Mouse (Mus musculus) neural tube, embryonic 12.5 days (tissue): ENCODE results near the gene Gatd1. TPM values are rescaled to one million over a fixed set of nuclear protein-coding genes. Genes with fewer than 3 reads are reported as not detected.

Experiments used
- ATAC-seq: fragments of 200-750 bp; cut with Nextera tagmentation; 2 replicates; pipeline ENCODE4 v1.8.0; 2017; ENCODE audit warnings: low read depth, mild to moderate bottlenecking, moderate TSS enrichment, moderate library complexity; ENCODE audit not compliant: low FRiP score
- H3K27ac ChIP-seq: fragments of 300-500 bp; sonication (generic); 2 replicates; pipeline ENCODE4 v1.5.1; 2016
- H3K27me3 ChIP-seq: fragments of 300-500 bp; sonication (generic); replicated peaks from 2 replicates; pipeline ENCODE4 v1.6.1; 2016; ENCODE audit warnings: mild to moderate bottlenecking
- H3K36me3 ChIP-seq: fragments of 300-500 bp; sonication (generic); 2 replicates; pipeline ENCODE4 v1.6.1; 2016; ENCODE audit warnings: mild to moderate bottlenecking
- H3K4me1 ChIP-seq: fragments of 300-500 bp; sonication (generic); 2 replicates; pipeline ENCODE4 v1.6.1; 2016
- H3K4me2 ChIP-seq: fragments of 300-500 bp; sonication (generic); replicated peaks from 2 replicates; pipeline ENCODE4 v1.6.1; 2016; ENCODE audit warnings: mild to moderate bottlenecking
- H3K4me3 ChIP-seq: fragments of 300-500 bp; sonication (generic); 2 replicates; pipeline ENCODE4 v1.5.1; 2016
- H3K9ac ChIP-seq: fragments of 300-500 bp; sonication (generic); 2 replicates; pipeline ENCODE4 v1.6.1; 2016; ENCODE audit warnings: mild to moderate bottlenecking
- H3K9me3 ChIP-seq: fragments of 300-500 bp; sonication (generic); 2 replicates; pipeline ENCODE4 v1.6.1; 2016; ENCODE audit warnings: mild to moderate bottlenecking
- WGBS: fragments of 180-500 bp; shearing (Covaris S2); methylation state at CpG from one replicate; pipeline ENCODE4 v1.1.7; 2016; 5-methylcytosine and 5-hydroxymethylcytosine counted together
- polyA plus RNA-seq: library from polyadenylated mRNA; unstranded; fragments of >200 nt; fragmentation: Nextera tagmentation; extraction: Ambion mirVana; gene quantifications from 2 replicates; pipeline ENCODE4 v1.2.1, GENCODE M21; 2016

Gatd1 gene
- polyA plus RNA-seq, 1 experiment from 2014 or later = 50.5 TPM

DNA sequence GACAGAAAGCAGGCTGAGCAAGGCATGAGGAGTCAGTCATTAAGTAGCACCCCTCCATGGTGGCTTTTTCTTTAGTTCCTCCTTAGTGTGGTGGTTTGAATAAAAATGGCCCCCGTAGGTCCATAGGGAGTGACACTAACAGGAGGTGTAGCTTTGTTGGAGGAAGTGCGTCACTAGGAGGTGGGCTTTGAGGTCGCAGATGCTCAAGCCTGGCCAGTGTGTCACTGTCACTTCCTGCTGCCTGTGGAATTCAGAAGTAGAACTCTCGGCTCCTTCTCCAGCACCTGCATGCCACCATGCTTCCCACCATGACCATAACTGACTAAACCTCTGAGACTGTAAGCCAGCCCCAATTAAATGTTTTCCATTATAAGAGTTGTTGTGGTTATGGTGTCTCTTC lies 46.6 kb downstream of the Gatd1 start:
- Histone ChIP-seq H3K27ac (no peak overlapping the region), H3K9ac (no peak overlapping the region), H3K4me1 (no peaks in the 10 kb centered on the region), H3K27me3 (peaks cover 5% of the 10 kb centered on the region), H3K4me3 (no peak overlapping the region), H3K36me3 (no peaks in the 10 kb centered on the region), H3K4me2 (no peak overlapping the region), H3K9me3 (no peaks in the 10 kb centered on the region)
- no peak for ATAC-seq
- 79% methylated on average over 4 of the region's 4 CpGs for WGBS

DNA sequence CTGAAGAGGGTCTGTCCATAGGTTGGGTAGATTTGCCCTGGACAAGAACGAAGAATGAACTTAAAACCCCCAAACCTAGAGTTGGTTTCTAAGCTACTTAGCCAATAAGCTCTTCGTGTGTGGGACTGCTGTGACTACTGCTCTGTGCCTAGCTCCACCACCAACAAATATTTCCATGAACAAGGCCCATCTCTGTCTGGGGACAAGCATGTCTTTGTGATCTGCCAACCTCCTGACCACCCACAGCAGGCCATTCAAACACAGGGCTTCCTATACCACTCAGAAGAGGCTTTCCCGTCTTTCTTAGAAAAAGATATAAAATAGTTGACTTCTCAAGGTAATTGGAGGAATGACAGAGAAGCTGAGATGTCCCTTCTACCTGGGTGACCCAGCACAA lies 48.9 kb downstream of the Gatd1 start:
- ATAC-seq = no peak
- H3K9me3 ChIP-seq = no peaks in the 10 kb centered on the region
- 69% methylated on average over 3 of the region's 3 CpGs for WGBS
- H3K27ac ChIP-seq = no peak overlapping the region
- H3K9ac ChIP-seq = no peak overlapping the region
- H3K27me3 ChIP-seq = peaks cover 21% of the 10 kb centered on the region
- H3K4me2 ChIP-seq = no peak overlapping the region
- no peak overlapping the region for H3K4me3 ChIP-seq
- no peaks in the 10 kb centered on the region for H3K4me1 ChIP-seq
- no peaks in the 10 kb centered on the region for H3K36me3 ChIP-seq

DNA sequence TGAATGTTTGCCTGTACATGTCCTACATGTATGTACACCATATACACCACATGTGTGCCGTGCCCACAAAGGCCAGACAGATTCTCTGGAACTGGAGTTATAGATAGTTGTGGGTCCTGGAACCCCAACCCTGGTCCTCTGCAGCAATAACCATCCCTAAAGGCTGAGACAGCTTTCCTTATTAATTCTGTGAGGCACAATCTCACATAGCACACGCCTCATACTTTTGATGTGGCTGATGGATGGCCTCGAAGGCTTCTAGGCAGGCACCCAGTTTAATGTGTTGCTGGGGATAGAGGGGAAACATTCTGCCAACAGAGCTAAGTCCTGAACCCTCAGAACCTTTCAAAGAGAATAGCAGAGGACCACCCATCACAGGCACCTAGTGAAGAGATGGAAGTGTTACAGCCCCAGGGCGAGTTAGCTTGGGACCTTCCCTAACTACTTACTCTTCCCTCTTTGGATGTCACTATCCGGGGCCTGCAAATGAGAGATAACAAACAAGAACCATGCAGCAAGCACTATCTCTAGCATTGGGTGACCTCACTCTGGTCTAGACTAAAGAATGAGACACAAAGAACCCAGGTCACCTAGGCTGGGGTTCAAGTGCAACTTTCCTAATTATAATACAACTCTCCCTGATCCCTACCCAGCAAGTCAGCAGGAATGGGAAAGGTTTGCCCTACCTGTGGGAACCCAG lies 49.4 kb downstream of the Gatd1 start:
- ATAC-seq = no peak
- Histone ChIP-seq H3K9ac (no peak overlapping the region), H3K4me2 (no peak overlapping the region), H3K4me3 (no peak overlapping the region), H3K36me3 (no peaks in the 10 kb centered on the region), H3K27ac (no peak overlapping the region), H3K27me3 (peaks cover 21% of the 10 kb centered on the region), H3K9me3 (no peaks in the 10 kb centered on the region), H3K4me1 (no peaks in the 10 kb centered on the region)
- 79% methylated on average over 5 of the region's 5 CpGs for WGBS

DNA sequence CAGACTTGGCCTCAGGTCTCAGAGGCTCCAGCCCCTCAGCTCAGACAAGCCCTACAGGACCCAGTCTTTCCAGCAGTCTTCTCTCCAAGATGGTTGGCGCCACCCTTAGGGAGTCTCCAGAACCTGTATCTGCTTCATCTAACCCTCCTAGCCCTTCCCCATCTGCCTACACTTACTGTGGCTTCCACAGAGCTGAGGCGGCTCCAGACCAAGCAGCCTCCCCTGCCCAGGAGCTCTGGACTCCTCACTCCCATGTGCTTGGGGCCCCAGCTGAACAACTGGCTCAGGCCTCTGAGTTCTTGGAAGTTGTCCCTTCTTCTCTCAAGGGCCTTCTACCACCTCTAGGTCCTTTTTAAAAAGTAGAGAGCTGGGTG lies 50.2 kb downstream of the Gatd1 start:
- Histone ChIP-seq H3K4me3 (no peak overlapping the region), H3K27me3 (peaks cover 21% of the 10 kb centered on the region), H3K9me3 (no peaks in the 10 kb centered on the region), H3K27ac (no peak overlapping the region), H3K4me1 (no peaks in the 10 kb centered on the region), H3K4me2 (no peak overlapping the region), H3K9ac (no peak overlapping the region), H3K36me3 (no peaks in the 10 kb centered on the region)
- no peak for ATAC-seq
- 64% methylated on average over 2 of the region's 2 CpGs for WGBS

DNA sequence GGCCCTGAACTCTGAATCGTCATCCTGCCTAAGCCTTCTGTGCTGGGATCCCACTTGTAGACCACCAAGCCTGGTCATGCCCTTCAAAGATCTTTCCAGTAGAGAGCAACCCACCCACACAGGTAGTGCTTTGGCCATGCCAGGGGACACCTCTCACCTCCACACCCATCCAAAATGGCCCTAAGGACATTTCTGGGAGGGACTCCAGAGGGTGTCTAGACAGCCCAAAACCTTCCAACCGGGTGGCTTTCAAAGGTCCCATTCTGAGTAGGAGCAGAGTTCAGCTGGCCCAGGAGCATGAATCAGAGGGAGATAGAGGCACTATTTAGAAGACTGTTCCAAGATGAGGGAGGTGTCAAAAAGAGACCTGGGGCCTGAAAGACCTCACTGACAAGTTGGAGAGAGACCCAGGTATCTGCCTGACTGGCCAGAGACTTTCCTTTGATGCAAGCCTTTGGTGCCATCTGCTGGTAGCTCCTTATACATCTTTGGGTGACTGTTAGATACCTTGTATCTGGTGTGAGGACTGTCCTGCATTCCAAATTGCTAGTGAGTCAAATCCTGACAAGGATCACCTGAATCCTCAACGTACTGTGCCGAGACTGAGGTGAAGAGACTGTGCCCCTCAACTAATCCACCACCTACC lies 50.7 kb downstream of the Gatd1 start:
- H3K9me3 ChIP-seq = no peaks in the 10 kb centered on the region
- H3K4me2 ChIP-seq = no peak overlapping the region
- H3K36me3 ChIP-seq = no peaks in the 10 kb centered on the region
- H3K27ac ChIP-seq = no peak overlapping the region
- H3K4me3 ChIP-seq = no peak overlapping the region
- H3K9ac ChIP-seq = no peak overlapping the region
- H3K4me1 ChIP-seq = no peaks in the 10 kb centered on the region
- 55% methylated on average over 4 of the region's 4 CpGs for WGBS
- ATAC-seq = no peak
- peaks cover 21% of the 10 kb centered on the region for H3K27me3 ChIP-seq

DNA sequence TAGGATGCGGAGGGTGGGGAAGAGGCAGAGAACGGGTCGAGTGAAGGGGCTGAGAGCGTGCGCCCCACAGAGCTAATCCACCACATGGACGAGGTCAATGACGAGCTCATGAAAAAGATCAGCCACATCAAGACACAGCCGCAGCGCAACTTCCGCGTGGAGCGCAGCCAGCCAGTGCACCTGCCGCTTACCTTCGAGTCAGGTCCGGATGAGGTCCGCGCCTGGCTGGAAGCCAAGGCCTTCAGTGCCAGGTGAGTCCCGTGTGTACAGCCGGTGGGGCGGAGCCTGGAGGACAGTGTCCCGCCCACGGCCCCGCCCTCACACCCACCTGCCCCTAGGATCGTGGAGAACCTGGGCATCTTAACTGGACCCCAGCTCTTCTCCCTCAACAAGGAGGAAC lies 52.4 kb downstream of the Gatd1 start:
- no peaks in the 10 kb centered on the region for H3K4me1 ChIP-seq
- no peak overlapping the region; the same call in 1 of the 2 replicates for H3K4me2 ChIP-seq
- no peak overlapping the region for H3K9ac ChIP-seq
- H3K4me3 ChIP-seq = no peak overlapping the region
- ATAC-seq = no peak
- 14% methylated on average over 24 of the region's 24 CpGs for WGBS
- peaks cover 21% of the 10 kb centered on the region for H3K27me3 ChIP-seq
- H3K27ac ChIP-seq = no peak overlapping the region
- H3K9me3 ChIP-seq = no peaks in the 10 kb centered on the region
- no peaks in the 10 kb centered on the region for H3K36me3 ChIP-seq

Other genes starting within 250 kb of the Gatd1 start
- 56.9 and 60.9 TPM in 2 replicates for gene Rnh1, start 241.3 kb downstream of the Gatd1 start, polyA plus RNA-seq
- 114 and 121 TPM in 2 replicates for gene Hras, start 220.1 kb downstream of the Gatd1 start, polyA plus RNA-seq
- 11.2 TPM in 2 replicates for gene Lrrc56, start 220.0 kb downstream of the Gatd1 start, polyA plus RNA-seq
- 2.5 and 3.8 TPM in 2 replicates for gene Lmntd2, start 200.1 kb downstream of the Gatd1 start, polyA plus RNA-seq
- gene Rassf7, start 198.3 kb downstream of the Gatd1 start, polyA plus RNA-seq = 37.1 and 38.7 TPM in 2 replicates
- gene Phrf1, start 185.4 kb downstream of the Gatd1 start, polyA plus RNA-seq = 88.0 and 92.7 TPM in 2 replicates
- gene Irf7, start 147.7 kb downstream of the Gatd1 start, polyA plus RNA-seq = 1.0 and 1.7 TPM in 2 replicates
- gene Cdhr5, start 137.3 kb downstream of the Gatd1 start, polyA plus RNA-seq = not detected in 2 replicates
- gene Sct, start 135.0 kb downstream of the Gatd1 start, polyA plus RNA-seq = 4.5 and 7.1 TPM in 2 replicates
- gene Drd4, start 122.1 kb downstream of the Gatd1 start, polyA plus RNA-seq = 0.82 and 0.94 TPM in 2 replicates
- 98.9 and 108 TPM in 2 replicates for gene Deaf1, start 86.4 kb downstream of the Gatd1 start, polyA plus RNA-seq
- gene Tmem80, start 86.4 kb downstream of the Gatd1 start, polyA plus RNA-seq = 60.9 and 62.5 TPM in 2 replicates
- 1.0 and 1.1 TPM in 2 replicates for gene Eps8l2, start 75.3 kb downstream of the Gatd1 start, polyA plus RNA-seq
- gene Taldo1, start 21.9 kb downstream of the Gatd1 start, polyA plus RNA-seq = 366 and 377 TPM in 2 replicates
- 44.4 and 55.1 TPM in 2 replicates for gene Cend1, start 15.4 kb upstream of the Gatd1 start, polyA plus RNA-seq
- gene Slc25a22, start 23.8 kb upstream of the Gatd1 start, polyA plus RNA-seq = 57.6 and 57.7 TPM in 2 replicates
- gene Pidd1, start 29.9 kb upstream of the Gatd1 start, polyA plus RNA-seq = 8.4 and 9.8 TPM in 2 replicates
- gene Rplp2, start 33.2 kb upstream of the Gatd1 start, polyA plus RNA-seq = 803 and 881 TPM in 2 replicates
- gene Pnpla2, start 41.1 kb upstream of the Gatd1 start, polyA plus RNA-seq = 15.8 and 16.5 TPM in 2 replicates
- gene Cracr2b, start 47.0 kb upstream of the Gatd1 start, polyA plus RNA-seq = 6.7 and 7.6 TPM in 2 replicates
- 20.6 and 22.7 TPM in 2 replicates for gene Cd151, start 53.3 kb upstream of the Gatd1 start, polyA plus RNA-seq
- gene Polr2l, start 61.0 kb upstream of the Gatd1 start, polyA plus RNA-seq = 73.5 and 80.6 TPM in 2 replicates
- gene Tspan4, start 61.1 kb upstream of the Gatd1 start, polyA plus RNA-seq = 34.2 and 37.1 TPM in 2 replicates
- 31.7 and 33.7 TPM in 2 replicates for gene Chid1, start 125.7 kb upstream of the Gatd1 start, polyA plus RNA-seq
- gene Ap2a2, start 148.0 kb upstream of the Gatd1 start, polyA plus RNA-seq = 111 and 117 TPM in 2 replicates
- gene Muc6, start 241.2 kb upstream of the Gatd1 start, polyA plus RNA-seq = 0.20 and 0.23 TPM in 2 replicates